Mouse (Mus musculus) adrenal gland, adult 2 months (tissue): ENCODE measurements around the gene Aqp6. TPM values are rescaled to one million over a fixed set of nuclear protein-coding genes. Genes with fewer than 3 reads are reported as not detected.

Source experiments
- DNase-seq: peaks from one replicate; pipeline ENCODE4 v3.0.0; 2021
- polyA plus RNA-seq: library from polyadenylated mRNA; depleted of rRNA; stranded (reverse); fragments of >200 nt; gene quantifications from 2 replicates; pipeline ENCODE4 v1.2.3, GENCODE M21; 2012; rRNA removed
- total RNA-seq, 2 experiments: library from RNA; stranded (reverse); gene quantifications; 2 replicates each; pipeline ENCODE4 v1.2.3; 2021

Aqp6 gene
- total and polyA plus RNA-seq, 3 experiments: not detected

DNA sequence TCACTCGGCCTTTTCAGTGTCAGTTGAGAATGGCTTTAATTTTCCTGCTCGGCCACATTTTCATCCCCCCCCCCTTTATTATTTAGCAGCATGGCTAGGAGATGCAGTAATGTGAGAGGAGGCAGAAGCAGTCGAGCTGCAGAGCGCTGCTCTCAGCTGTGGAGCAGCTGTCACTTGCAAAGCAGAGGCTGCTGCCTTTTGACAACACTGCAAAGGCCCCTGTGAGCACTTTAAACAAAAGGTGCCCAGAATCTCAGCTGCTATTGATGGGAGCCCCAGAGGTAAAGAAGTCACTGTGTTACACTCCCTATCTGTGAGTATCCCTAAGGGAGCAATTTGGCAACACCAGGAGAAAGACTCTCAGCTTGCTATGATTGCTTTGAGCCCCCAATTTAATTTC lies 47.1 kb downstream of the Aqp6 start:
- DNase-seq: no peak

DNA sequence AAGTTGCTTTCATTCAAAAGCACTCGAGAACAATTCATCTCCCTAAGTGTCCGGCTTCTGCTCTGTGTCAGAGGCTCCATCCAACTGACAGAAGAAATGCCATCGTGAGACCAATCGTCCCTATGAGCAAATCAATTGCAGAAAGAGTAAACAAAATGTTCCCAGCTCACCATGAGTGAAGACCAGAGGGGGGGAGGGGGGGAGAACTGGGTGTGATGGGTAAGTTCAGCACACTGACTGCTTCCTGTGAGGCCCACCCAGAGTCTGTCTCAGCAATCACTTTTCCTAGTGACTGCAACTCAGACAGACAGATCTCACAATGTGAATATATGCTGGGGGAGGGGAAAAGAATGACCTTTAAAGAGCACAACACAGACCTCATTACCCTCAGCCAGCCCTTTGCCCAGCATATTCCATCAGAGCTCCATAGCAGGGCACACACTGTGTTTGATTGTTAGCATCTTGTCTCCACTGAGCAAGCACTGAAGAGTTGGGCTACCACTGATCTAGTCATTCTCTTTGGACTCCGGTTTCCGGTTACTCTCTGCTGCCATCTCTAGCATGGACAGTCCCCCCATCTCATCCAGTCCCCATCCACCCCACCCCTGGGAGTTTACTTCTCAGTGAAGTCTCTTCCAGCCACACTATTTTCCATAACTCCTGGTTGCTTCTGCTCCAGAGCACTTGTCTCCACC lies 48.0 kb downstream of the Aqp6 start:
- DNase-seq: no peak

DNA sequence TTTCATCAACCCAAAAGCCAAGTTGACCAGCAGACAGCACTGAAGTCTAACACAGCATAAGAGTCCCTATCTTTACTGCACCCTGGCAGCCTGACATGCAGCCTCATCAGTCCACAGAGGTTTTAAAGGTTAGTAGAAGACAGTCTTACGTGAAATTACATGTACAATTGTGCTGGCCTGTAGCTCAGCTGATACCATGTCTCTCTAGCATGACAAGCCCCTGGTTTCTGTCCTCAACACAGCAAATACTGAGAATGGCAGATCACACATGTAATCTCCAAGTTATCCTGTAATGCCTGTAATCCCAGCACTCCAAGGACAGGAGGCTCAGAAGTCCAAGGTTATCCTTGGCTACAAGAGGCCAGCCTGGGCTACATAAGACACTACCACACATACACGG lies 49.1 kb downstream of the Aqp6 start:
- no peak for DNase-seq

DNA sequence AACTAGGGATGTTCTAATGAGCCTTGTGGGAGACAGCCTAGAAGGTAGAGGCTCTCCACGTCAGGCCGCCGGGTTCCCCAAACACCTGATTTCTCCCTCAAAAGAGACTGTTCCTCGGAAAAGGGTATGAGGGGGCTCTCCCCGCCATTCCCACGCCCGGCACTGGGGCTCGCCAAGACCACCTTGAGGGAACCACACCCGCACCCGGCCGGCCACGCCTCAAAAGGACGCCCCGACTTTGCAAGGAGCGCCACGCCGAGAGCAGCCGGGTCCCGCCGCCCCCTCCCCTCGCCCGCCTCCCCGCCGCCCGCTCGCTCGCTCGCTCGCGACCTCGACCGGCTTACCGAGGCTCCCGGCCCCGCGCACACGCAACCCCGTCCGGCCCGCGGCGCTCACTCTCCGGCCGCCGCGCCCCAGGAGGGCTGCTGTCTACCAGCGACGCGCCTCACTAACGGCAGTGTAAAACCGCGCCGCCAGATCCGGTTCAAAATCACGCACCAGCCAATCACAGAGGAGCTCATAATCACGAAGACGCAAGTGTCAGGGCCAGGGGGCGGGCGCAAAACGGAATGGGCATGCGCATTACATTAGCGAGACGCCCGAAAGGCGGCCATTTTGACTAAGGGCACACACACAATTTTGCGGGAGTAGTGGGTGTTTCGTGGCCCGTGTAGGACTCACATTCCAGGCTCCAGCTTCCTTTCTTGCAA lies 50.1 kb downstream of the Aqp6 start, which contains the start of gene Racgap1:
TSS of gene Racgap1 (minus strand) at position 494 of the 710 bp plus-strand sequence.
- peak; percentile 95 for DNase-seq

DNA sequence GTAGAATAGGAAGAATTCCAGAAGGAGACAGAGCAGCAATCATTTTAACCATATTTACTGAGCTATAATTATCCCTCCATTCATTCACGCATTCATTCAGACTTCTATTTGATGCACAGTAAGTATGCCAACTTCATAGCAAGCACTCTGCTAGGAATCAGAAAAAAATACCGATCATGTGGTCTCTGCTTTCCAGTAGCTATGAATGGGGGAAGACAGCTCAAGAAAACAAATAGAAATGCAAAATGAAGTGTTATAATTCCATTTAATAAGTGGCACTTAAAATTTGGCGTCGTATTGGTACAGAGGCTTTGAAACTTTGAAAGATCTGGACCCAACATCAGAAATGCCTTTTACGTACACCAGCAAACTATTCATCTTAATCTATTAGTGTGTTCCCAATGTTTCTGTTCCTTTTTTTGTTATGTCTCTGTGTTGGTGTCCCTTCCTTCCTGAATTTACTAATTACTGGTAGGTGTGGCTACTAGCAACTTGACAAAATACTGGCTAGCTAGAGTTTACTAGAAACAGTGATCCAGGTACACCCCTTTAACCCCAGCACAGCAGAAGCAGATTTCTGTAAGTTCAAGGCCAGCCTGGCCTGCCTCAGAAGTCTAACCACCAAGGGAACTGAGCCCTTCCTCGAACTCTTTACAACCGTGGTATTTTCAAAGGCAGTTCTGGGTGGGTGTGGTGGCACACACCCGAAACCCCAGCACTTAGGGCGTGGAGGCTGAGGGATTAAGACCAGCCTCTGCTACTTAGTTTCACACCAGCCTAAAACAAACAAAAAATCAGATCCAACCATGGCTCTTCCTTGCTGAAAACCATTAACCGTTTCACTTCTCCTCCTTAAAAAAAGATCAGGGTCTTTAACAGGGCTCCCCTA lies 51.0 kb downstream of the Aqp6 start:
- no peak for DNase-seq

DNA sequence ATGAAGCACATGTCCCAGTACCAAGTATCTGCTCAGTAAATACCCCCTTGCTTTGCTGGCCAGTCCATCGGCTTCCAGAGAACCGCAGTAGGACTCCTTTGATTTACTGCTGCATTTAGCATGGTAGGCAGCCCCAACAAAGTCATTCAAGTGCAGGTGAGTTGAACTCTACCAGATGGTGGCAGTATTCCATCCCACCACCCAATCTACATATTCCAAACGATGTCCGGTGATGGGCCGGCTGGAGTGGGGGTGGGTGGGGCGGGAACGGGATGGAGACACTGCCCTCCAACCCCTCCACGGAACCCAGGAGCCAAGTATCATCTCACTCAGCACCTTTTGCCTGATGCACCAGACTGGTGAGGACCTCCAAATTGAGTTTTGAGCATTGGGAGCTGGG lies 52.1 kb downstream of the Aqp6 start:
- no peak for DNase-seq

DNA sequence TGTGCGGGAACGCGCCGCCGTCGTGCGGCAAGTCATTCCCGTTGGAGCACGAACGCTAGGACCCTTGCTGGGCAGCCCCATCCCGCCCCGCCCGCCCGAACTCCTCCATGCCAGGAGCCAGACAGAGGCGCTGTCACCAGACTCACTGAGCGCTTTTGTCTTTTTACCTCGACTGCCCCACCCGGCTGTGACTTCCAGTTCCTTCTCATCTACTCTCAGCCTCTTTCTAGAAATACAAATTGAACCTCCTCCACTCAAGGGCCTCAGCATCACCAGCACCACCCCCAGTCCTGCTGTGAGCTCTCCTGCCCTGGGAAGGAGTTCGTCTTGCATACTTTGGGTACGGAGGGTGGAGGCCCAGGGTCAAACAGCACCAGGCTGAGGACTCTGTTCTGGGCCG lies 52.7 kb downstream of the Aqp6 start:
- no peak for DNase-seq

Other genes with a start within 250 kb of the Aqp6 start
- 10 to 100 TPM; 13.9 to 23.6 TPM for gene Fmnl3, start 230.9 kb upstream of the Aqp6 start, total RNA-seq
- 19.7 and 22.2 TPM in 2 replicates for gene Fmnl3, start 230.9 kb upstream of the Aqp6 start, polyA plus RNA-seq
- 100 to 1,000 TPM; 549 to 716 TPM for gene Tmbim6, start 208.5 kb upstream of the Aqp6 start, total RNA-seq
- 1,176 and 1,311 TPM in 2 replicates for gene Tmbim6, start 208.5 kb upstream of the Aqp6 start, polyA plus RNA-seq
- 10 to 100 TPM; 16.8 to 20.4 TPM for gene Nckap5l, start 143.7 kb upstream of the Aqp6 start, total RNA-seq
- gene Nckap5l, start 143.7 kb upstream of the Aqp6 start, polyA plus RNA-seq: 35.2 and 43.9 TPM in 2 replicates
- 1 to 10 TPM; 4.5 to 6.4 TPM for gene Bcdin3d, start 126.7 kb upstream of the Aqp6 start, total RNA-seq
- 3.3 and 4.7 TPM in 2 replicates for gene Bcdin3d, start 126.7 kb upstream of the Aqp6 start, polyA plus RNA-seq
- 10 to 100 TPM; 32.2 to 33.3 TPM for gene Faim2, start 73.2 kb upstream of the Aqp6 start, total RNA-seq
- 8.8 and 14.3 TPM in 2 replicates for gene Faim2, start 73.2 kb upstream of the Aqp6 start, polyA plus RNA-seq
- 1 to 10 TPM in 1 of 2 experiments, under 1 TPM in 1; 0.81 to 3.5 TPM for gene Aqp2, start 22.3 kb upstream of the Aqp6 start, total RNA-seq
- gene Aqp2, start 22.3 kb upstream of the Aqp6 start, polyA plus RNA-seq: 0.40 and 0.59 TPM in 2 replicates
- gene Aqp5, start 10.6 kb upstream of the Aqp6 start, total RNA-seq: 1 to 10 TPM; 1.1 to 3.4 TPM
- gene Aqp5, start 10.6 kb upstream of the Aqp6 start, polyA plus RNA-seq: 0.86 and 1.6 TPM in 2 replicates
- gene Racgap1, start 50.3 kb downstream of the Aqp6 start, total RNA-seq: 1 to 10 TPM; 2.8 to 3.7 TPM
- gene Racgap1, start 50.3 kb downstream of the Aqp6 start, polyA plus RNA-seq: 2.6 and 2.7 TPM in 2 replicates
- under 1 TPM; 0.59 to 0.72 TPM for gene Asic1, start 69.0 kb downstream of the Aqp6 start, total RNA-seq
- gene Asic1, start 69.0 kb downstream of the Aqp6 start, polyA plus RNA-seq: 0.37 and 0.71 TPM in 2 replicates
- 10 to 100 TPM; 37.6 to 53.6 TPM for gene Smarcd1, start 100.7 kb downstream of the Aqp6 start, total RNA-seq
- gene Smarcd1, start 100.7 kb downstream of the Aqp6 start, polyA plus RNA-seq: 74.6 and 76.9 TPM in 2 replicates
- 10 to 100 TPM; 22.1 to 33.4 TPM for gene Gm17349, start 104.1 kb downstream of the Aqp6 start, total RNA-seq
- gene Gm17349, start 104.1 kb downstream of the Aqp6 start, polyA plus RNA-seq: 111 and 156 TPM in 2 replicates
- 1,000 to 10,000 TPM; 1,060 to 1,239 TPM for gene Gpd1, start 116.1 kb downstream of the Aqp6 start, total RNA-seq
- 708 and 828 TPM in 2 replicates for gene Gpd1, start 116.1 kb downstream of the Aqp6 start, polyA plus RNA-seq
- 100 to 1,000 TPM; 202 to 243 TPM for gene Cox14, start 124.2 kb downstream of the Aqp6 start, total RNA-seq
- 685 and 754 TPM in 2 replicates for gene Cox14, start 124.2 kb downstream of the Aqp6 start, polyA plus RNA-seq
- gene Cers5, start 171.5 kb downstream of the Aqp6 start, total RNA-seq: 10 to 100 TPM; 46.4 to 54.6 TPM
- gene Cers5, start 171.5 kb downstream of the Aqp6 start, polyA plus RNA-seq: 26.1 and 32.6 TPM in 2 replicates